Mouse (Mus musculus): ENCODE measurements around the gene Aifm1. TPM values are rescaled to one million over a fixed set of nuclear protein-coding genes. Genes with fewer than 3 reads are reported as not detected.

Aifm1 gene
- total and polyA plus RNA-seq, 3 experiments: 30.3 to 61.4 (median 32.7) TPM

DNA sequence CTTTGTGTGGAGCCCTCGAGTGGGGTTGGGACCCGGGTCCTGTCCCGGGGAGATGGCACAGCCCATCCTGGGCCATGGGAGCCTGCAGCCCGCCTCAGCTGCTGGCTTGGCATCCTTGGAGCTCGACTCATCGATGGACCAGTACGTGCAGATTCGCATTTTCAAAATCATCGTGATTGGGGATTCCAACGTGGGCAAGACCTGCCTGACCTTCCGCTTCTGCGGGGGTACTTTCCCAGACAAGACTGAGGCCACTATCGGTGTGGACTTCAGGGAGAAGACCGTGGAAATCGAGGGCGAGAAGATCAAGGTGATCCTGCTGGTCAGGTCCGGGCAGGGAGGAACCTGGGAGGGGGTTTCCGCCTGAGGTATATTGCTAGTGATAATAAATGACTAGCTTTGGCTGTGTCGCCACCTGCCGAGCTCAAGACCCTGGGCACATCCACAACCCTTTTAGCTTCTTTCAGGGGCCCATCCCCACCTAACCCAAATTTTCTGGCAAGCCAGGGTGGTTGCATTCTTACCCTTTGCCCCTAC lies 6.3 kb upstream of the Aifm1 start:
- peaks cover 0 to 14% of the 10 kb centered on the region in 2 experiments; a peak in 3 of 4 replicates for H3K4me1 ChIP-seq (ENCODE audit: control insufficient read depth in 1 of 2, insufficient read depth in 2 of 2)
- DNase-seq (ENCODE audit: extremely low read depth): no peak
- H3K9ac ChIP-seq (ENCODE audit: insufficient read depth, low read depth): no peak overlapping the region

DNA sequence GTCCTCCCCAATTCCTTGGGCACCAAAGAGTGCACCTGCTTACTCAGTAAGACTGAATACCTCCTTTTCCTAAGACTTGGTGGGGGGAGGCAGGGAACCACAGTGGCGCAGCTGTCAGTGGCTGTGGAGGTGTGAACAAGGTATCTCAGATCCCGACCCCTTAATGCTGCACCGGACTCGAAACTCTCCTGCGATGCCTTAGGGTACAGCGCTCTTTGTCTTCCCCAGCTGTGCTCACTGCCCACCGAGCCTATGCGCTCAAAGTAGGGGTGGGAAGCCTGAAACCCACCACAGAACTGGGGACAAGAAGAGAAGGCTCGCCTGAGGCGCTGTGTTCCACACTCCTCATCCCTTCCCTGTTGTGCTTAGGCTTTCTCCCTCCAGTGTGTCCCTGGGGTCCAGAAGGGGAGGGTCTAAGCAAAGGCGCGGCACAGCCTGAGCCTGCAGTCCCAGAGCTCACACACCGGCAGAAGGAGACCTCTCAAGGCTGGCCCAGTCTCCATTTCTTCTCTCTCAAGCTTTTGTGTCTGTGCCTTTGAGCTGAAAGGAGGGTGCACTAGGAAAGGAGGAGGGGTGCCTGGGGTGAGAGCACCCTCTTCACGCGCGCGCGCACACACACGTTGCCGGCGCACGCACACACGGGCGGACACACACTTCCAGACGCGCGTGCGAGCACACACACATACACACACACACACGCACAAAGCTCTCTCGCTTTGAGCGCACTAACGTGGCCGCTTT lies 5.6 kb upstream of the Aifm1 start, which contains the start of gene Rab33a:
Gene Rab33a (plus strand): TSS at position 478 of the 741 bp plus-strand sequence.
- Histone ChIP-seq H3K4me1 (ENCODE audit: control insufficient read depth in 1 of 2, insufficient read depth in 2 of 2) (peaks cover 0 to 10% of the 10 kb centered on the region in 2 experiments; a peak in 3 of 4 replicates), H3K27ac (ENCODE audit: insufficient read depth, low read depth) (no peak within 1 kb of the TSS), H3K4me2 (ENCODE audit: insufficient read depth, low read depth, poor library complexity, severe bottlenecking) (no peak within 1 kb of the TSS), H3K9me3 (replicated peaks; ENCODE audit: low read length) (no peaks in the 10 kb centered on the region), H3K27me3 (replicated peaks) (no peaks in the 10 kb centered on the region), H3K36me3 (replicated peaks in 1 of 2; ENCODE audit: control insufficient read depth in 1 of 2, insufficient read depth in 1 of 2, low read length in 1 of 2) (no peaks in the 10 kb centered on the region), H3K4me3 (replicated peaks in 1 of 3; ENCODE audit: low read depth in 2 of 3, low read length in 2 of 3, poor library complexity in 1 of 3) (no peak within 1 kb of the TSS), H3K9ac (ENCODE audit: insufficient read depth, low read depth) (no peak within 1 kb of the TSS), H3K79me2 (replicated peaks; ENCODE audit: control insufficient read depth, extremely low read depth, insufficient read depth, poor library complexity, severe bottlenecking) (no peaks in the 10 kb centered on the region)
- TF ChIP-seq POLR2A (IDR thresholded peaks at IDR 0.05; ENCODE audit: low read depth, low read length) (no peak), CHD2 (IDR thresholded peaks at IDR 0.05; ENCODE audit: low read length) (no peak)
- dilution Hi-C loops (cut with MboI; ENCODE audit: extremely low pct_ligation_motif_present, extremely low pct_unique_long_range_greater_than_20kb, low sequenced_read_pairs) (no loop called here), in situ Hi-C loops (cut with MboI; ENCODE audit: low pct_ligation_motif_present, low pct_unique_long_range_greater_than_20kb, low sequenced_read_pairs) (no loop called here)
- DNase-seq (ENCODE audit: extremely low read depth): no peak

More for the DNA sequence above, 6.3 kb upstream of the Aifm1 start:
- no peak overlapping the region for H3K27ac ChIP-seq (ENCODE audit: insufficient read depth, low read depth)
- TF ChIP-seq CTCF (conservative IDR thresholded peaks at IDR 0.05 in 1 of 2, IDR thresholded peaks at IDR 0.05 in 1 of 2; ENCODE audit: low read depth in 2 of 2, low read length in 2 of 2) (no peak), NELFE (IDR thresholded peaks at IDR 0.05; ENCODE audit: low read depth, low read length) (no peak), KAT2A (IDR thresholded peaks at IDR 0.05; ENCODE audit: insufficient replicate concordance, low read length) (no peak)
- in situ Hi-C loops (cut with MboI; ENCODE audit: low pct_ligation_motif_present, low pct_unique_long_range_greater_than_20kb, low sequenced_read_pairs) (no loop called here), dilution Hi-C loops (cut with MboI; ENCODE audit: extremely low pct_ligation_motif_present, extremely low pct_unique_long_range_greater_than_20kb, low sequenced_read_pairs) (no loop called here)
- no peaks in the 10 kb centered on the region for H3K9me3 ChIP-seq (replicated peaks; ENCODE audit: low read length)
- H3K79me2 ChIP-seq (replicated peaks; ENCODE audit: control insufficient read depth, extremely low read depth, insufficient read depth, poor library complexity, severe bottlenecking): no peaks in the 10 kb centered on the region
- H3K4me3 ChIP-seq (replicated peaks in 1 of 3; ENCODE audit: low read depth in 2 of 3, low read length in 2 of 3, poor library complexity in 1 of 3): no peak overlapping the region
- no peak overlapping the region for H3K4me2 ChIP-seq (ENCODE audit: insufficient read depth, low read depth, poor library complexity, severe bottlenecking)
- H3K27me3 ChIP-seq (replicated peaks): no peaks in the 10 kb centered on the region
- no peaks in the 10 kb centered on the region for H3K36me3 ChIP-seq (replicated peaks in 1 of 2; ENCODE audit: control insufficient read depth in 1 of 2, insufficient read depth in 1 of 2, low read length in 1 of 2)

DNA sequence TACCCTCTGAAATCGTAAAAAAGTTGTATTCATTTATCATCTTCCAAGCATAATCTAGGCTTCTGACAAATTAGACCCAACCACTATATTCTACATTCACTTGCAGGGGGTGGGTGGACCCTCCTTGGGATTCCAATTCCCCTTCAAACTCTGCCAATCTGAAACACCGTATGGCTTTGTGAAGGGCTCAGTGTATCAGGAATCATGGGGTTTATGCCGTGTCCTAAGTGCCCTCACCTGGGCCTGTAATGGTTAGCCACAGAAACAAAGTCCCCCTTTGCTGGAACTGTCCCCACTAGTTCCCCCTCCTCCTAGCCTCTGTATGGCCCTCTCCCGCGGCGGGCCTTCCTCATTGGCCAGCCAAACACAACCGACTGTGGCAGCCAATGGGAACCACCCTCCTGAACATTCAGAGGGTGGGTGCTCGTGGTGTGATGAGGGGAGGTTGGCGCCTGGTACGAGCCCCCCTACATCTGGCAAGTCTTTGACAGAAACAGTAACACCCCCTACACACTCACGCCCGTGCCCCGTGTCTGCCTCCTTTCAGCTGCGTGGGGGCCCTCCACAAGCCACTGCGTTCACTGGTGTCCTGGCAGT lies 4.9 kb upstream of the Aifm1 start:
- no peak overlapping the region for H3K9ac ChIP-seq (ENCODE audit: insufficient read depth, low read depth)
- H3K4me2 ChIP-seq (ENCODE audit: insufficient read depth, low read depth, poor library complexity, severe bottlenecking): no peak overlapping the region
- H3K27ac ChIP-seq (ENCODE audit: insufficient read depth, low read depth): no peak overlapping the region
- no peak for DNase-seq (ENCODE audit: extremely low read depth)
- H3K9me3 ChIP-seq (replicated peaks; ENCODE audit: low read length): no peaks in the 10 kb centered on the region
- H3K27me3 ChIP-seq (replicated peaks): no peaks in the 10 kb centered on the region
- no peaks in the 10 kb centered on the region for H3K36me3 ChIP-seq (replicated peaks in 1 of 2; ENCODE audit: control insufficient read depth in 1 of 2, insufficient read depth in 1 of 2, low read length in 1 of 2)
- in situ Hi-C loops (cut with MboI; ENCODE audit: low pct_ligation_motif_present, low pct_unique_long_range_greater_than_20kb, low sequenced_read_pairs): no loop called here
- H3K79me2 ChIP-seq (replicated peaks; ENCODE audit: control insufficient read depth, extremely low read depth, insufficient read depth, poor library complexity, severe bottlenecking): no peaks in the 10 kb centered on the region
- peaks cover 0 to 3% of the 10 kb centered on the region in 2 experiments; a peak in 3 of 4 replicates for H3K4me1 ChIP-seq (ENCODE audit: control insufficient read depth in 1 of 2, insufficient read depth in 2 of 2)
- dilution Hi-C loops (cut with MboI; ENCODE audit: extremely low pct_ligation_motif_present, extremely low pct_unique_long_range_greater_than_20kb, low sequenced_read_pairs): no loop called here
- TF ChIP-seq IRF4 (IDR thresholded peaks at IDR 0.05; ENCODE audit: low read depth, low read length): no peak
- TF ChIP-seq SIN3A (IDR thresholded peaks at IDR 0.05; ENCODE audit: low read length): no peak
- no peak for TF ChIP-seq ZMIZ1 (IDR thresholded peaks at IDR 0.05; ENCODE audit: low read depth, low read length)
- no peak for TF ChIP-seq JUND (conservative IDR thresholded peaks at IDR 0.05; ENCODE audit: low read depth, low read length)
- no peak for TF ChIP-seq BHLHE40 (IDR thresholded peaks at IDR 0.05; ENCODE audit: low read depth, low read length)
- no peak for TF ChIP-seq RAD21 (IDR thresholded peaks at IDR 0.05; ENCODE audit: low read depth, low read length)
- TF ChIP-seq POLR2A (IDR thresholded peaks at IDR 0.05; ENCODE audit: low read depth, low read length): no peak
- TF ChIP-seq USF2 (conservative IDR thresholded peaks at IDR 0.05; ENCODE audit: low read depth, low read length): no peak
- no peak for TF ChIP-seq TBP (conservative IDR thresholded peaks at IDR 0.05; ENCODE audit: low read depth, low read length)
- H3K4me3 ChIP-seq (replicated peaks in 1 of 3; ENCODE audit: low read depth in 2 of 3, low read length in 2 of 3, poor library complexity in 1 of 3): no peak overlapping the region
